Mouse (Mus musculus): ENCODE results near the gene Prkaa1.
"Not testable (repeated sequence)": the region's sequence is repeated elsewhere in the genome, so short reads cannot be mapped to it uniquely, and the experiment has no call there.

Prkaa1 gene

GRCm38 (mm10) chr15:5165121-5165773, 21.6 kb downstream of the Prkaa1 start:
- no peak for DNase-seq (ENCODE audit: low spot score in 2 of 2)

DNA sequence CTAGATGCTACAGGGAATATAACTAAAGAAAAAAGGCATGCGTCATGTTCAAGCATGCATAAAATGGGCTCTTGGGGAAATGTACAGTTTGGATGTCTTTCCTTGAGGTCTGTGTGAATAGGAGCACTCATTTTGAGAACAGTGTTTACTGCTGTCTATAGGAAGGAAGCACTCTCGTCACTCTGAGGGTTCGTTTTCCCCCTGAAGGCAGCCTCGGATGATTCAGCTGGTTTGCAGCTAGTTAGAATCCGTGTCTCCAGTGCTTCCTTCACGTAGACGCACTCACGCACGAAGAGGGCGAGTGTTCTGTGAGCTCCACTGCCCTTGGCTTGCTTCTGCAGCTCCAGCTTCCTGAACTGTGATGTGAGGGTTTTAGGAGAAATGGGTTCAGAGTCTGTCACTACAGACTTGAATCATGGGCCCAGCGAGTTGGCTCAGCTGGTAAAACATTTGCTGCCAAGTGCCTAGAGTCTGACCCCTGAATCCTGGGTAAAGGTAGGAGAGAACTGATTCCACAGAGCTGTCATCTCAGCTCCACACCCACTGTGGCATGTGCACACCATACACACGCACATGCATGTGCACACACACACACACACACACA, 29.7 kb downstream of the Prkaa1 start:
- no peak for DNase-seq (ENCODE audit: low spot score in 2 of 2)

DNA sequence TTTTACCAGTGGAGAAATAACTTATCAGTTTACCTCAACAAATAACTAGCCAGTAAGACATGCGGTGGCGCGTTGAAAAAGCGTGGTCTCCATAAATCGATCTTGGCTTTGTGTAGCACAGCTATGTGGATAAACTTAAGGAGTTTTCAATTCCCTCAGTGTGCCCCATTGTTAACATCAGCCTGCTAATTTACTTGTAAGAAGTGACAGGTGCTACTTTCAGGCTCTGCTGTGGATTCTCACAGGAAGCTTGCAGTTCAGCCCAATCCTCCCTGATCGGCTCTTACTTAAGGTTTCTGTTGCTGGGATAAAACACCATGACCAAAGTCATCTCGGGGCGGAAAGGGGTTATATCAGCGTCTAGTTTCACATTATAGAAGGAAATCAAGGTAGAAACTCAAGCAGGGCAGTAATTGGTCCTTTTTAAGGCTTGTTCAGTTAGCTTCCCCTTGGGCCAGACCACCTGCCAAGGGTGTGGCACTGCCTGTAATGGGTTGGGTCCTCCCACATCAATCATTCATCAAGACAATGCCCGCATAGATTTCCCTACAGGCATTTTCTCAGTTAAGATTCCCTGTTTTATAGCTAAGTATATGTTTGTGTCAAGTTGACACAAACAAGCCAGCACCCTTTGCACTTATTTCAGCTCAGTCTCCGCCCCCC, 41.1 kb downstream of the Prkaa1 start:
- peak; percentile 11 to 35 for DNase-seq (ENCODE audit: low spot score in 2 of 2)

DNA sequence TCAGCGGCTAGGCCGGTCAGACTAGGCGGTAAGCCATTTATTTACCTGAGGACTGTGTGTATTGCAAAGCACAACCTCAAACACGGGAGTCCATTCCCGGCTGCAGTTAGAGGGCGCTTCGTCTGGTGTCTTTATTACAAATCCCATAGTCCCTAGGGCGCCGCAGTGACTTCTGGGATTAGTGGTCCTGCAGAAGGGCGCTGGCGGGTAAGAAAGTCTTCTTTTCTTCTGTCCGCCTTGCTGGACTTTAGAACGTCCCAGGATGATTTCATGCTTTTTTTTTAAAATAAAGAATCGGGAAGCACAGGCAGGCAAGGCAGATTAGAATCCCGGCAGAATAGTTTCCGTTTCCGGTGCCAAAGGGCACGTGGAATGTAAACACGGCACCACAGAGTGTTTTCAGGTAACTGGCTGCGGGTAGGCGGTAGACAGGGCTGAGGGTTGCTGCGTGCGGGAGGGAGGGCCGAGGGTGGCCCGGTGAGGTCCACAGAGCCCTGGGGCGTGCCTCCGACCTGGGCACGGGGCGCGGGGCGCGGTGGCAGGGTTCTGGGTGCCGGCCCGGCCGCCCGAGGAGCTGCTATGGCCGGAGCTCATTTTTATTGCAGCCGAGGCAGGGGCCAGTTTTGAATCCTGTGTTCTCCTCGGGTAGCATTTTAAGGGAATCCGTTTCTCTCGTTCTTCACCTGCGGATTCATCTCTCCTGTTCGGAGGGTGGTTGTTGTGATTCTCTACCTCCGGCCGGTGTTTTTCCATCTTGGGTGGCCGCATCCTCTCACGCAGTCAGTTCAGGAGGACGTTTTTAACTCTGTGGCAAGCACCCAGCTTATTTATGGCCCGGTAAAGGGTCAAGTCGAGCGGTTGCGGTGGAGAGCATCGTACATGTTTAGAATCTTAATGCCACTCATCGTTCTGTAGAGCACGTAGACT, 42.0 kb downstream of the Prkaa1 start, which contains the start of gene Ttc33:
Ttc33 (plus strand) TSS at position 160 of the 927 bp plus-strand sequence.
- peak; percentile 73 to 85 for DNase-seq (ENCODE audit: low spot score in 2 of 2)

GRCm38 (mm10) chr15:5186293-5186675, 42.6 kb downstream of the Prkaa1 start:
- DNase-seq (ENCODE audit: low spot score in 2 of 2): no peak

GRCm38 (mm10) chr15:5187116-5187515, 43.5 kb downstream of the Prkaa1 start:
- no peak for DNase-seq (ENCODE audit: low spot score in 2 of 2)

- DNase-seq (ENCODE audit: low spot score in 2 of 2): no peak
These were observed 44.4 kb downstream of the Prkaa1 start for GRCm38 (mm10) chr15:5188029-5188428.

DNA sequence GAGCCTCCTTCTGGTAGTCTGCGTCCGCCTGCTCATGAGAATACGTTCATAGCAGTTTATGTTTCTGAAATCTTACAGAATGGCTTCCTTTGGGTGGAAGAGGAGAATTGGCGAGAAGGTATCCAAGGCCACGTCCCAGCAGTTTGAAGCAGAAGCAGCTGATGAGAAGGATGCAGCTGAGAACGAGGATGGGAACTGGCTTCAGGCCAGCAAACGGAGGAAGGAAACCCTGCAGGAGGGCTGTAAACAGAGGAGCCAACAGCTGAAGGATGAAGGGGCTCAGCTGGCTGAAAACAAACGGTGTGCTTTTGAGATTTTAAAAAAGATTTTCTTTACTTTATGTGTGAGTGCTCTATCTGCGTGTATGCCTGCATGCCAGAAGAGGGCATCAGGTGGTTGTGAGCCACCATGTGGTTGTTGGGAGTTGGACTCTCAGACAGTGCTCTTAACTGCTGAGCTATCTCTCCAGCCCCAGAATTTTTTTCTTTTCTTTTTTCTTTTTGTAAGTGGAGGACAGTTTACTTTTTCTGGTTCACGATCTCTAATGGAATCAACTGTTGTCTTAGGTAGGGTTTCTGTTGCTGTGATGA, 45.9 kb downstream of the Prkaa1 start:
- peak; percentile 5 to 8 for DNase-seq (ENCODE audit: low spot score in 2 of 2)

DNA sequence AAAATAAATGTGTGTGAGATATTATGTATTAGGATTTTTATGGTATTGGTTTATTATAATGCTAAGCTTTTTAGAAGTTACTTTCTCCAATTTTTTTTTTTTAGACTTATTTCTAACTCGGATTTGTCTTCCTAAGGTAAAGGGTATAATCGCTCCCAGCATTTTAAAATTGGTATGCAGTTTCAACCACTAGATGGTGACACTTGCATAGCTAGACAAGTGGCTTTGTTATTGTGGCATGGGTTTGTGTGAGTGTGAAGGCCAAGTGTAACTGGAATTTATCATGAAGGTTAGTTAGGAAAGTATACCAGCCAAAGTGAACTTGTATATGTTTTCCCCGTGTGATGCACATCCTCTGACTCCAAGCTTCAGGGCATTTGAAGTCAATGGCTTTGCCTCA, 50.2 kb downstream of the Prkaa1 start:
- DNase-seq (ENCODE audit: low spot score in 2 of 2): no peak

DNA sequence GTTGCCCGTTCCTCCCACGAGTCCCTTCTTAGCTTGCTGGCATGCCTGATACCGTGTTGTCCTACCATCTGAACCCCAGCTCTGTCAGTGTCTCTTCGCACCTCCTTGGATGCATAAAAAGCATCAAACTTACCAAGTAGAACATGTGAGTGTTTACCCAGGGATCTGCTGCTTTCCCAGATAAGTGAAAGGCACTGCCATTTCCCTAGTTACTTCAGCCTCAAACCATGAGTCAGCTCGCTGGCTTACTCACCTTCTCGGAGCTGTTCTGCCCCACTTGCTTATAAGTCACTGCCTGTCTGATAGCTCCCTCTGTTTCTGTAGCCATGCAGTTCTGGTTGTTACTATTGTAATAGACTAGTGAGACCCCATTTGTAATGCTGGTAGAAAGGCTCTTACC, 50.8 kb downstream of the Prkaa1 start:
- DNase-seq (ENCODE audit: low spot score in 2 of 2): peak; percentile 11 to 13

GRCm38 (mm10) chr15:5194931-5195330, 51.3 kb downstream of the Prkaa1 start:
- no peak for DNase-seq (ENCODE audit: low spot score in 2 of 2)

DNA sequence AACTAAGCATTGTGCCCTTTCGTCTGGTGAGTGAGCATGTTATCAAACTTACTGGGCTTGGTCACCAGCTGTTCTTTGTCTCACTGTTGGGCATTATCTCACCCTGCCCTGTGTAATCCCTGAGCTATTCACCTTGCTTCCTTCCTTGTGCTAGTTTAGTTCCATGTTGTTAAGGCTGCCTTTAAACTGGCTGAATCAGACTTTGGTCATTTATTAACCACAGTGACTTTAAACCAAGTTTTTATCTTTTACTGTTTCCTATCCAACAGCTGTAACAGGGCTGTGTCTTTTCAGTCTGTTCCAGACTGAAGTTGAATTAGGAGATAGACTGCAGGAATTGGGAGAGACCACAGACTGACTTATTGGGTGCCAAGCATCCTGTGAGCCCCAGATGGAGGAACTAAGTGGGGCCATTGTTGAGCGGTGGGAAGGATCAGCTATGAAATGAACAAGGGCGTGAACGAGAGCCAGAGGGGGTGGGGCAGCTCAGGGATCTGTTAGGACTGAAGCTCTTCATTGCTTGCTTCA, 52.4 kb downstream of the Prkaa1 start:
- DNase-seq (ENCODE audit: low spot score in 2 of 2): no peak

- DNase-seq (ENCODE audit: low spot score in 2 of 2): no peak
These were observed 53.0 kb downstream of the Prkaa1 start for GRCm38 (mm10) chr15:5196691-5197090.

GRCm38 (mm10) chr15:5205222-5205621, 61.6 kb downstream of the Prkaa1 start:
- no peak for DNase-seq (ENCODE audit: low spot score in 2 of 2)

DNA sequence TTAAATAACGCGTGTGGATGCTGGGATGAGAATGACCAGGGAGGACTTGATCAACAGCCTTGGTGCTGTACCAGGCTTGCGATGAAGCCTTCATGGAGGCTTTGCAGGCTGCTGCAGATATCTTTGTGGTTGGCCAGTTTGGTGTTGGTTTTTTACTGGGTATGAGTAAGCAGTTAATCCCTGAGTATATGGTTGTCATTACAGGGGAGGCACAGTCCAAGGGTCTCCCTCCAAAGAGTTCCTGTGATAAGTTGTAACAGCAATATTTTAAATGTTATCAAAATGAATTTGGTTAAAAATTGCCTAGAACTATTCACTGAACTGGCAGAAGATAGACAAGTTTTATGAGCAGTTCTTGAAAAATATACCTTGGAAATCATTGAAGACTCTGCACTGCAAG, 65.5 kb downstream of the Prkaa1 start:
- DNase-seq (ENCODE audit: low spot score in 2 of 2): no peak

DNA sequence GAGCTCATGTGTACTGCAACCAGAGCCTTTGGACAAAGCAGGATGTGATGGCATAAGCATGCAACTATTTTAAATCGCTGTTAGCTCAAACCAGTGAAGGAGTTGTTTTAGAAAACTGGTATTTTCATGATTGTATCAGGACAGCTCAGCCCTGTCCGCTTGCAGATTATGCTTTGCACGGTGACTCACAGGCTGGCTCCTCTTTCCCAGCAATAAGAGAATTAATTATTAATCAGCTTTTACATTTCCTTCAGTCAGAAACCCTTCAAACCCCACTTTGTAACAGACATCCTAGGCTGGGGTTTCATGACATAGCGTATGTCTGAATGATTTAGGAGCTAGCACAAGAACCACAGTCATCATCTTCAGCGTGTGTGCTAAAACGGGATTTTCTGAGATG, 76.8 kb downstream of the Prkaa1 start:
- DNase-seq (ENCODE audit: low spot score in 2 of 2): no peak

DNA sequence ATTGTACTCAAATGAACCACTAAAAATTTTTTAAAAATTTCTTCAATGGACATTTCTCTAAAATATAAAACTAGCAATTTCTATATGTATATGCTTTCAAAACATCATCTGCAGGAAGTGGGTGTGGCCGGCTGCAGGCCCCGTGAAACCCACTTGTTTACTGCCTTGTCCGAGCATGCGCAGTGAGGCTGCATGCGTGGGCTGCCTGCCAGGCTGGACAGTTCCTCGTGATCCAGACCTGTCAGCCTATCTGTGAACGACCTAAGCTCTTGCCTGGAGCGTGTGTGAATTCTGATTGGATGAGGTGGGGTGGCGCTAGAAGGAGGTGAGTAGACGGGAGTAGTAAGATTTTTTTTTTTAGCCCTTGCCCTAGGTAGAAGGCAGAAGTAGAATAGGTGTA, 87.1 kb downstream of the Prkaa1 start:
- not testable (repeated sequence) for DNase-seq (ENCODE audit: low spot score in 2 of 2)

All from frontal cortex, postnatal 36 days (tissue).